Mouse (Mus musculus): ENCODE data around the gene Bach2. TPM values are rescaled to one million over a fixed set of nuclear protein-coding genes. Genes with fewer than 3 reads are reported as not detected.
A peak's percentile ranks its signal among the peaks of the same experiment; 100 is the strongest.

Gene Bach2
- polyA plus RNA-seq, 1 experiment from 2014 or later: 27.7 TPM

DNA sequence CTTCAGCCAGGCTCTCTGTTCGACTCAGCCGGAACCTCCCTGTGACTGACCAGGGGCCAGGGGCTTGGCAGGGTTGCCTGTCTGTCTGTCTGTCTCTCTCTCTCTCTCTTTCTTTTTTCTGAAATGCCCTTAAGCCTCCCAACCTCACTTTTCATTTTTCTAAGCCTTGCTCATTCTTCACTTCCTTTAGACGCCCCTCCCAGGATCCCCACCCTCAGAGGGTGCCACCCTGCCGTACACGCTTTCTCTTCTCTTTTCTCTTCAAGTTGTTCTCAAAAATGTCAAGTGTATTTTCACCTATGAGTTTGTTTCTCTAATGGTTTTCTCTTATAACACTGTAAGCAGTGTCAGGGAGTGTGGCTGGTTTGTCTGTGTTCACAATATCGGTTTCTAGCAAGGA, 42.7 kb downstream of the Bach2 start:
- H3K4me2 ChIP-seq: no peak overlapping the region
- WGBS: 90% methylated on average over 6 of the region's 6 CpGs
- no peak overlapping the region for H3K4me3 ChIP-seq (replicated peaks)
- H3K9me3 ChIP-seq: no peaks in the 10 kb centered on the region
- H3K27me3 ChIP-seq: no peaks in the 10 kb centered on the region
- no peak overlapping the region for H3K27ac ChIP-seq
- H3K4me1 ChIP-seq: no peaks in the 10 kb centered on the region; the same call in 1 of the 2 replicates
- H3K9ac ChIP-seq: no peak overlapping the region
- no peak for ATAC-seq (ENCODE audit: low FRiP score)
- H3K36me3 ChIP-seq (replicated peaks): no peaks in the 10 kb centered on the region

DNA sequence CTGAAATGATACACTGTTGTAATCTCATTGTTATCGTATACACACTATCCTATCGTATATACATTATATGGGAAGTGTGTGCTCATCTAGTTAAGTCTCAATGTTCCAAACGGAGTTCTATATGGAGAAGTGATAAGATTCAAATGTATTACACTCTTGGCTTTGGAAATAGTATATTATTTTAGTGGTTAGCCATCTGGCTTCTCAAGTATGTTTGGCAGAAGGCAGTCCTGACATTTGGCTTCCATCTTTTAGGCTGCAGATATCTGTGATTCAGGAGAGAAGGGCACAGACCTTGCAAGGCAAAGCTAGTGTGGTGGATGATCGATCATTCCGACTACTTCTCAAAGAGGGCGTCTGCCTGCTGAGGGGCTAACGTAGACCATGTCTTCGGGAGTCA, 47.8 kb downstream of the Bach2 start:
- Histone ChIP-seq H3K9me3 (no peaks in the 10 kb centered on the region), H3K4me1 (peaks cover 35% of the 10 kb centered on the region), H3K4me3 (replicated peaks) (no peak overlapping the region), H3K36me3 (replicated peaks) (no peaks in the 10 kb centered on the region), H3K9ac (no peak overlapping the region), H3K27me3 (no peaks in the 10 kb centered on the region), H3K4me2 (no peak overlapping the region), H3K27ac (no peak overlapping the region)
- no peak for ATAC-seq (ENCODE audit: low FRiP score)
- 90% methylated on average over 8 of the region's 8 CpGs for WGBS

DNA sequence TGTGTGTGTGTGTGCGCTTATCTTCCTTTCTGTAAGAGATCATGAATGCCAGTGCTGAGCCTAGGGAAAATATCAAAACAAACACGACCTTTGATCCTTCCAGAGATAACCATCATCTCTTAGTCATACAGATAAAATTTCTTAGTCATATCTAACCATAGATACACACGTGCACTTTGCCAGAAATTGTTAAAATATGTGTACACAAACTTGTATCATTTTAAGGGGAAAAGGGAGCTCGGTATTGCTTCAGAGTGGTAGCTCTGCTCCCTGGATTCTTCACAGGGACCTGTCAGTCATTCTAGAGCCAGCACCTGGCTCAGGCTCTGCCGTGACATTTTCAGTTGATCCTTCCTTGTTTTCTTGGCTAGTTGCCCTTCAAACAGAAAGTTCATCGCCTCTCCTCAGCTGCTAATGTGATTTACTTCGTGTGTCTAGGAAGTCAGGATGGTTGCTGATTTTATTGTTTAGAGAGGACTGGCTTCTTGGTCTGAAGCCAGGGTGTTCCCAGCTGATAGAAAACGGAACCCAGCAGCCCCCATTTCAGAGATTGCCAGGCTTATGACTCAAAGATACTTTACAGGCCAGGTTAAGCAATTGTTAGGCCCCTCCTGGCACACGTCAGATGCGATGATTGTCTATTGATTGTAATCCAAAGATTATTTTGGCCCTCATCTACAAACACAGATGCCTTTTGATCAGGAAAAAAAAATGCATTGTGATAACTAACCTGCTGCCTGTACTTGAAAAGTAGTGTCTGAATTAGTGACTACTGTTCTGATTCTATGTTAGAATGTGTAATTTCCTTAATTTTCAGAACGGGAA, 49.6 kb downstream of the Bach2 start:
- Histone ChIP-seq H3K4me1 (peaks cover 39% of the 10 kb centered on the region), H3K9me3 (no peaks in the 10 kb centered on the region), H3K4me2 (no peak overlapping the region), H3K27ac (no peak overlapping the region), H3K4me3 (replicated peaks) (no peak overlapping the region), H3K9ac (no peak overlapping the region), H3K36me3 (replicated peaks) (no peaks in the 10 kb centered on the region), H3K27me3 (no peaks in the 10 kb centered on the region)
- ATAC-seq (ENCODE audit: low FRiP score): no peak
- 62% methylated on average over 11 of the region's 11 CpGs for WGBS

DNA sequence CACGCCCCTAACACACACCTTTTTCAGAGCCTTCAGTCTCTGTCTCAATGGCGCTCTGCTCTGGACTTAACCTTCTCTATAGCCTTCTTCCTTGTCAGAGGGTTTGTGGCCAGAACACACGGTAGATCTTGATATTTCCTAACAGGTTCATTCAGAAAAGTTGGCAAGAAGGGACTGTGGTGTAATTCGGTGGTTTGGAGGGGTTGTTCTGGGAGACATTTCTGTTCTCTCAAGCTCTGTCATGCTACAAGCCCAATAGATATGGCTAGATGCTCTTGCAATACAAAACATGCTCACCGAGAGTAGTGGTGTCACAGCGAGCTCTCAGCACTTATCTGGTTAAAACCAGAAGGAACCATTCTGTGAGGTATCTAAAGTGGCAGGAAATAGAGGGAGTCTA, 51.2 kb downstream of the Bach2 start:
- peaks cover 50% of the 10 kb centered on the region for H3K4me1 ChIP-seq
- 86% methylated on average over 6 of the region's 6 CpGs for WGBS

DNA sequence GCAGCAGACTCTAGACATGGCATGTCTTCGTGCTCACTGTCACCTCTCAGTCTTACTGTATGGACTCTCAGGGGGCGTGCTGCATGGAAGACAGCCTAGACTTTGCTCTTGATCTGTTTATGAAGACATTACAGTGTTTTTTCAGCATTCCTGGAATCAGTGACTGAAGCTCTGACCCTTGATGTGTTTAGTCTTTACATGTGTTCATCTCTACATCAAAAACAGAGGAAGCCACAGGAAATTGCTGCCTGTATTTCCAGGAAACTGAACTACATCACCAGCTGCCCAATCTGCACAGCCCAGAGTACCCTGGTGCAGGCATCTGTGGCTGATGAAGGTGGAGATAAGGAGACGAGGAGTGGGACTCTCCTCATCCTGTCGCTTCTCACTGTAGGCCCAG, 52.8 kb downstream of the Bach2 start:
- no peaks in the 10 kb centered on the region for H3K27me3 ChIP-seq
- H3K4me1 ChIP-seq: peaks cover 50% of the 10 kb centered on the region
- H3K4me3 ChIP-seq (replicated peaks): no peak overlapping the region
- no peak overlapping the region for H3K9ac ChIP-seq
- no peak for ATAC-seq (ENCODE audit: low FRiP score)
- H3K36me3 ChIP-seq (replicated peaks): no peaks in the 10 kb centered on the region
- WGBS: 88% methylated on average over 4 of the region's 4 CpGs
- no peaks in the 10 kb centered on the region for H3K9me3 ChIP-seq
- no peak overlapping the region for H3K4me2 ChIP-seq
- H3K27ac ChIP-seq: no peak overlapping the region

More for the DNA sequence above, 51.2 kb downstream of the Bach2 start:
- no peak for ATAC-seq (ENCODE audit: low FRiP score)
- no peaks in the 10 kb centered on the region for H3K9me3 ChIP-seq
- no peak overlapping the region for H3K4me2 ChIP-seq
- H3K9ac ChIP-seq: no peak overlapping the region
- no peaks in the 10 kb centered on the region for H3K27me3 ChIP-seq
- H3K27ac ChIP-seq: no peak overlapping the region
- no peak overlapping the region for H3K4me3 ChIP-seq (replicated peaks)
- no peaks in the 10 kb centered on the region for H3K36me3 ChIP-seq (replicated peaks)

DNA sequence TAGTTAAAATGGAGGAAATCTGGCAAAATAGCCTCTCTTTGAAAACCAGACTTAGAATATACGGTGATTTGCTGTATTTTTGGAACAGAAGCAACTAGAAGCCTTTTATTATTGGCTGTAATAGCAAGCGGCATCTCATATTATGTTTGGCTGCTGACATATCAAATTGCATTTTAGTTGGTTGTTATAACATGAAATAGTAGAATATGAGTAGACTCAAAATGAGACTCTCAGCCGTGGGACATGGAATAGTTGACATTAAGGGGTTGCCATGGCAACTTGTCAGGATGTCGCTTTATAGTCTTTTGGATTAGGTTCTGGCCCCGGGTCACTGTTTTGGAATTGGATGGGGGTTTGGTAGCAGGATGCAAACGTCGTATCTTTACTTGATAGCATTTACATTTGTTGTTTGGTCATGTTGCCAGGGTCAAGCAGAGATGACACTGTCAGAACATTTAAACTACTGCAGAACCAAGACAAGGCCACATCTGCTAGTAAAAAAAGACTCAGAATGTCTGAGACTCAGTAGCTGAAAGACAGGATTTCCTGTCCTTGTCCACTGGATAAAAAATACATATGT, 55.2 kb downstream of the Bach2 start:
- no peaks in the 10 kb centered on the region for H3K27me3 ChIP-seq
- no peaks in the 10 kb centered on the region for H3K9me3 ChIP-seq
- WGBS: 67% methylated on average over 7 of the region's 7 CpGs
- ATAC-seq (ENCODE audit: low FRiP score): no peak
- H3K4me1 ChIP-seq: peaks cover 53% of the 10 kb centered on the region
- H3K9ac ChIP-seq: no peak overlapping the region
- H3K36me3 ChIP-seq (replicated peaks): no peaks in the 10 kb centered on the region
- no peak overlapping the region for H3K4me2 ChIP-seq
- H3K4me3 ChIP-seq (replicated peaks): no peak overlapping the region
- H3K27ac ChIP-seq: no peak overlapping the region

DNA sequence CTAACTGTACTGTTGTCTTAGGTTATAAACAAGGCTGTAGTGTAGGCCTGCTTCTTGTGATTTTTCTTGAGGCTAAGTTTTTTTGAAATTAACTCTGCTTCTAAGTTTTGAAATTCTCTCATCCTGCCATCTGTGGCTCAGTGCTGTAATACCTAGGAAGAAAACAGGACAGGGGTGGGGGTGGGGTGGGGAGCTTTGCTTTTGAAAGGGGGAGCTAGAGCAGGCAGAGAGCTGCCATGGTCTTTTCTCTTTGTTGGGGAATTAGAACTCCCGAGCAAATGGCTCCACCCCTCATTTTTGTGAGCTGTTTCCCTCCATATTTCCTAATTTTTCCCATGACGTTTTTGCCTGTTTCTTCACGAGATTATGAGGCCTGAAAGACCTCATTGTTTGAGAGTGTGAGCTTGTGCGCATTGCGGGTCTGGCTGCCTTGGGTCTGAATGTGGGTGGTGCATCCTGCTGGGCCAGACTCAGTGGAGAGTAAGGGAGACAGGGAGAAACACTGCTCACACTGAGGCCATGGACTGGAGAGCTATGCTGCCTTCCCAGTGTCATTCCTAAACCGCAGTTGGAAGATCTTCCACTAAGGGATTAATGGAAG, 58.6 kb downstream of the Bach2 start:
- Histone ChIP-seq H3K27me3 (no peaks in the 10 kb centered on the region), H3K9me3 (no peaks in the 10 kb centered on the region), H3K27ac (peak overlapping the region; percentile 37; the same call in 1 of the 2 replicates), H3K4me2 (no peak overlapping the region), H3K4me1 (peaks cover 37% of the 10 kb centered on the region), H3K36me3 (replicated peaks) (no peaks in the 10 kb centered on the region), H3K4me3 (replicated peaks) (no peak overlapping the region), H3K9ac (no peak overlapping the region)
- WGBS: 3% methylated on average over 6 of the region's 6 CpGs
- ATAC-seq (ENCODE audit: low FRiP score): peak; percentile 65

DNA sequence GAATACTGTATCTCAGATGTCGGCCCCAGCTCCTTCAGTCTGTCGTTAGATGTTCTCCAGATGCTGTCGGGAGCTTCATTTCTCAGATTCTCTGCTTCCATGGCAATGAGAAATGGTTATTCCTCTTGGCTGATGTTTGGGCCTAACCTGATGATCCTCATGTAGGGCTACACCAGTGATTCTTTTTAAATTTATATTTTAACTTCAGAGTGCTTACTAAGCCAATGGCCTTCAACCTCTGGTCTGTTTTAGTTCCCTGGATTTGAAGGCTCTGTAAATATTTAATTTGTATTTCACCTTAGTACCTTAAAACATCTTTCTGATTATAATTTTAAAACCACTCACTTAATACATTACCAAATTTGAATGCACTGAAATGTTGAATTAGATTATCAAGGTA, 60.6 kb downstream of the Bach2 start:
- no peak overlapping the region for H3K4me2 ChIP-seq
- no peak overlapping the region for H3K4me3 ChIP-seq (replicated peaks)
- H3K4me1 ChIP-seq: peaks cover 43% of the 10 kb centered on the region
- 76% methylated on average over 3 of the region's 3 CpGs for WGBS
- H3K27me3 ChIP-seq: no peaks in the 10 kb centered on the region
- H3K27ac ChIP-seq: no peak overlapping the region
- H3K9me3 ChIP-seq: no peaks in the 10 kb centered on the region
- no peaks in the 10 kb centered on the region for H3K36me3 ChIP-seq (replicated peaks)
- H3K9ac ChIP-seq: no peak overlapping the region
- ATAC-seq (ENCODE audit: low FRiP score): no peak

DNA sequence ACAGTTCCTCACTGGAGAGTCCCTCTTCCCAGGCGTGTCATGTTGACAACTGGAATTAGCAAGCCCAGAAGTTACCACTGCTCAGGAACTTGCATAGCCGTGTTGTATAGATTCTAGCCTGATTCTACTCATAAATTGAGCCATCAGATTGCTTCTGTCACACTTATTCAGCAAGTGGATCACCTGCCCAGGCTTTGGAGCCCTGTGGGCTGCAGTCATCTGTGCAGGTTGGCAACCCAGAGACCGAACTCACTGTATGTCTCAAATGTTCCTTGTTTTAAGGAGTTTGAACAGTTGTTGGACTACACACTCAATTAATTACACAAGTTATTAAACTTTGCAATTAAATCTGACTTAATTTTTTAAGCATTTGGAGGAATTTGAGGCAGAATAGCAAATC, 61.4 kb downstream of the Bach2 start:
- Histone ChIP-seq H3K9me3 (no peaks in the 10 kb centered on the region), H3K9ac (no peak overlapping the region), H3K4me2 (no peak overlapping the region), H3K4me3 (replicated peaks) (no peak overlapping the region), H3K27ac (no peak overlapping the region), H3K27me3 (no peaks in the 10 kb centered on the region), H3K4me1 (peaks cover 49% of the 10 kb centered on the region), H3K36me3 (replicated peaks) (no peaks in the 10 kb centered on the region)
- no peak for ATAC-seq (ENCODE audit: low FRiP score)
- WGBS: 88% methylated on average over 3 of the region's 3 CpGs

DNA sequence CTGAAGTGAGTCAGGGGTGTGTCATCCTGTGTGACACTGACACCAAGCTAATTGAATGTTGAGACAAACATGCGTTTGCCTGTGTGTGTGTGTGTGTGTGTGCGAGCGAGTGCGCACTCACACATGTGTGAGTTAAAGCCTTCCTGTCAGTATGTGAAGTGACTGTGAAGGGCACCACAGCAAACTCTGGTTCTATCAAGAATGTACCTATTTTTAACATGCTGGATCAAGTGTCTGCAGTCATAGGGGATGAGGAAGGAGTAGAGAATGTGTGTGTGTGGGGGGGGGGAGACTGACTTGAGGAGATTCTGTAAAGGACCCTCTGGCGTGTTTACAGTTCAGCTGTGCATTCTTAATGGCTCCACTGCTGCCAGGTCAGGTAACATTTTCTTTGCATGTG, 64.1 kb downstream of the Bach2 start:
- Histone ChIP-seq H3K9me3 (no peaks in the 10 kb centered on the region), H3K9ac (peak overlapping the region; percentile 38), H3K4me3 (replicated peaks) (0 out of 2 replicates have a peak overlapping the region, but pooled peaks have one; percentile 4), H3K4me1 (peaks cover 54% of the 10 kb centered on the region), H3K4me2 (peak overlapping the region; percentile 47), H3K27me3 (no peaks in the 10 kb centered on the region), H3K27ac (peak overlapping the region; percentile 94), H3K36me3 (replicated peaks) (no peaks in the 10 kb centered on the region)
- WGBS: 56% methylated on average over 5 of the region's 5 CpGs
- ATAC-seq (ENCODE audit: low FRiP score): peak; percentile 12; the same call in 1 of the 2 replicates

DNA sequence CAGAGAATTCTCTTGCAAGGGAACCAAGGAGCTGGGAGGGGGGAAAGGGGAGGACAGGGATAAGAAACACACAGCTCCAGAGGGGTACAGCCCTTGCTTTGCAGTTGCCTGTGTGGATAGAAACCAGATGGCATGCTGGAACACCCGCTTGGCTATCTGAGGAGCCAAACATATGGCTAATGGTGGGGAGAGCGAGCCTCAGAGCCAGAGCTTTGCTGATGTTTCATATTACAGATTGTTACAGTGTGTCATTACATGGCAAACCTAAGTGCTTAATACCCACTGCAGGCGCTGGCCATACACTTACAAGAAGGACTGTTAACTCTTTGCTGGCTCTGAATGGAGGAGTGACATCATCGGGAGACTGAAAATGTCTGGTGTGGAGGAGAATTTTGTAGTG, 64.5 kb downstream of the Bach2 start:
- peak; percentile 74 for ATAC-seq (ENCODE audit: low FRiP score)
- Histone ChIP-seq H3K36me3 (replicated peaks) (no peaks in the 10 kb centered on the region), H3K4me3 (replicated peaks) (0 out of 2 replicates have a peak overlapping the region, but pooled peaks have one; percentile 4), H3K27me3 (no peaks in the 10 kb centered on the region), H3K4me2 (peak overlapping the region; percentile 47), H3K27ac (peak overlapping the region; percentile 94), H3K9me3 (no peaks in the 10 kb centered on the region), H3K4me1 (peaks cover 52% of the 10 kb centered on the region), H3K9ac (peak overlapping the region; percentile 38; the same call in 1 of the 2 replicates)
- 6% methylated on average over 4 of the region's 4 CpGs for WGBS

DNA sequence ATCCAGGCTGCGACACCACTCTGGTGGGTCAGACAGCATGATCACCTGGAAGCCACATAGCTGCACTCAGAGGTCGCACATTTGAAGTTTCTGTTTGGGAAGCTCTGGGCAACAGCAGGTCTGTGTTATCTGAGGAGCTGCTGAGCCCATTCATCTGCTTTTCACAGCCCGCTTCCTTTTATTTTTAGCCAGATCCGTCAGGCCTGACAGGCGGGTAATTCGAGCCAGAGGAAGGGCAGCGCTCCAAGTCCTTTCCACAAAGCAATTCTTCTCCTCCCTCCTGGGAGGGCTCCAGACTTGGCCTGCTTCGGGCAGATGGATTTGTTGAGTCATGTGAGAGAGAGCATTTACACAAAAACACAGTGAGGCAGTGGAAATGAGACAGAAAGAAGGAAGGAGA, 65.1 kb downstream of the Bach2 start:
- peak; percentile 91 for ATAC-seq (ENCODE audit: low FRiP score)
- H3K27ac ChIP-seq: peak overlapping the region; percentile 94
- no peaks in the 10 kb centered on the region for H3K27me3 ChIP-seq
- H3K4me2 ChIP-seq: peak overlapping the region; percentile 47
- H3K4me3 ChIP-seq (replicated peaks): no peak overlapping the region
- H3K36me3 ChIP-seq (replicated peaks): no peaks in the 10 kb centered on the region
- peaks cover 52% of the 10 kb centered on the region for H3K4me1 ChIP-seq
- 0% methylated on average over 8 of the region's 8 CpGs for WGBS
- H3K9ac ChIP-seq: peak overlapping the region; percentile 38; the same call in 1 of the 2 replicates
- no peaks in the 10 kb centered on the region for H3K9me3 ChIP-seq

Measured in forebrain, embryonic 12.5 days (tissue).